Mouse (Mus musculus) midbrain, postnatal 0 days (tissue): ENCODE data around the gene Ccdc191. TPM values are rescaled to one million over a fixed set of nuclear protein-coding genes. Genes with fewer than 3 reads are reported as not detected.

Experiments used
- ATAC-seq: fragments of 200-750 bp; cut with Nextera tagmentation; 2 replicates; pipeline ENCODE4 v1.8.0; 2017; ENCODE audit warnings: moderate number of reproducible peaks, mild to moderate bottlenecking, moderate TSS enrichment, moderate library complexity; ENCODE audit not compliant: low FRiP score
- DNase-seq: peaks from one replicate; pipeline ENCODE4 v3.0.0-alpha.2; 2015; ENCODE audit warnings: low spot score
- H3K27ac ChIP-seq: fragments of 300-500 bp; sonication (generic); 2 replicates; pipeline ENCODE4 v1.5.1; 2014; ENCODE audit warnings: low read depth, mild to moderate bottlenecking, low read length, mixed read lengths
- H3K27me3 ChIP-seq: fragments of 300-500 bp; sonication (generic); 2 replicates; pipeline ENCODE4 v1.6.1; 2014; ENCODE audit warnings: low read length, control low read depth, mixed read lengths; ENCODE audit not compliant: insufficient read depth
- H3K36me3 ChIP-seq: fragments of 300-500 bp; sonication (generic); 2 replicates; pipeline ENCODE4 v1.6.1; 2014; ENCODE audit warnings: low read length, control low read depth, mixed read lengths; ENCODE audit not compliant: insufficient read depth
- H3K4me1 ChIP-seq: fragments of 300-500 bp; sonication (generic); 2 replicates; pipeline ENCODE4 v1.6.1; 2014; ENCODE audit warnings: mild to moderate bottlenecking, control low read depth, antibody characterized with exemption, low read length, mixed read lengths; ENCODE audit not compliant: insufficient read depth
- H3K4me2 ChIP-seq: fragments of 300-500 bp; sonication (generic); 2 replicates; pipeline ENCODE4 v1.6.1; 2014; ENCODE audit warnings: low read depth, mild to moderate bottlenecking, low read length, mixed read lengths; ENCODE audit not compliant: poor library complexity, severe bottlenecking
- H3K4me3 ChIP-seq: fragments of 300-500 bp; sonication (generic); 2 replicates; pipeline ENCODE4 v1.5.1; 2014; ENCODE audit warnings: low read depth, mild to moderate bottlenecking, low read length, moderate library complexity
- H3K9ac ChIP-seq: fragments of 300-500 bp; sonication (generic); replicated peaks from 2 replicates; pipeline ENCODE4 v1.6.1; 2014; ENCODE audit warnings: mild to moderate bottlenecking, low read length, moderate library complexity, mixed read lengths; ENCODE audit not compliant: poor library complexity, severe bottlenecking
- H3K9me3 ChIP-seq: fragments of 300-500 bp; sonication (generic); 2 replicates; pipeline ENCODE4 v1.6.1; 2016; ENCODE audit warnings: low read length, control low read depth
- CTCF ChIP-seq: IDR thresholded peaks from 2 replicates; pipeline ENCODE4 v1.5.1; 2016; ENCODE audit warnings: antibody characterized with exemption, mild to moderate bottlenecking
- WGBS: fragments of 180-500 bp; shearing (Covaris S2); extraction: QIAGEN DNeasy Blood & Tissue Kit; methylation state at CpG from one replicate; pipeline ENCODE4 v1.1.7; 2014; 5-methylcytosine and 5-hydroxymethylcytosine counted together
- polyA plus RNA-seq: library from polyadenylated mRNA; unstranded; fragments of >200 nt; fragmentation: Nextera tagmentation; extraction: Ambion mirVana; gene quantifications from 2 replicates; pipeline ENCODE4 v1.2.1, GENCODE M21; 2015
- total RNA-seq: library from RNA; depleted of rRNA; stranded (reverse); fragments of >200 nt; gene quantifications from 2 replicates; pipeline ENCODE4 v1.2.3, GENCODE M21; 2014

Ccdc191 gene
- total and polyA plus RNA-seq, 2 experiments from 2014 or later: 0.93 to 4.0 TPM

DNA sequence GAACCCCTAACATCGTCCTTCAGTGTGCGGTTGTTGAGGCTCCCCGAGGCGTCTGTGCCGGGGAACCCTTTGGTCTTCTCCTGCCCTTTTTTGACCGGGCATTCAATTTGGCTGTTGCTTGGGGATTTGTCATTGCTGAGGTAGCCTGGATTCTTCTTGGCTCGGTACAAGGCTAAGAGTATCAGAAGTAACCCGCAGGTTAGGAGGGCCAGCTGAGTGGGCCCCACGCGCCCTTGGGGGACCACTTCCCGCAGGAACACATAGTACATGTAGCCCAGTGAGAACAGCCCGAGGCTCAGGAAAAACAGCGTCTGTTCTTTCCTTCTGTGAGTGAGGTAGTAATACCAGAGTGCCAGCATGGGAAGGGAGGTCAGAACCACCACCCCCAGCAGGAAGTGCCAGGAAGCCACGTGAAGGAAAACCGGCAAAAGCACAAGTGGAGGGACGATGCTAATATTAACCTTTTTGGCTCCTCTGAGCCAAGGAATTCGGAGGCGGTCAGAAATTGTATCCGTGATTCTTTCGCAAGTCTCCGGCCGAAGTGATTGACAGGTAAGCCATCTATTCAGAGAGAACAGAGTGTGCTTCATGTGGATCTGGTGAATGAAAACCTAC lies 84.1 kb downstream of the Ccdc191 start:
- H3K4me2 ChIP-seq: no peak overlapping the region
- H3K4me1 ChIP-seq: no peaks in the 10 kb centered on the region
- no peak for TF ChIP-seq CTCF
- DNase-seq (no peak), ATAC-seq (no peak)
- H3K27me3 ChIP-seq: no peaks in the 10 kb centered on the region
- no peak overlapping the region for H3K9ac ChIP-seq
- H3K27ac ChIP-seq: no peak overlapping the region
- H3K9me3 ChIP-seq: no peaks in the 10 kb centered on the region
- 79% methylated on average over 22 of the region's 22 CpGs for WGBS
- H3K36me3 ChIP-seq: peaks cover 9% of the 10 kb centered on the region
- no peak overlapping the region for H3K4me3 ChIP-seq

GRCm38 (mm10) chr16:43979010-43979327 lies 89.4 kb downstream of the Ccdc191 start:
- Histone ChIP-seq H3K9me3 (no peaks in the 10 kb centered on the region), H3K4me1 (no peaks in the 10 kb centered on the region), H3K36me3 (no peaks in the 10 kb centered on the region), H3K4me2 (peak overlapping the region; percentile 96), H3K9ac (peak overlapping the region; percentile 70), H3K27ac (0 out of 2 replicates have a peak overlapping the region, but pooled peaks have one; percentile 26), H3K27me3 (no peaks in the 10 kb centered on the region), H3K4me3 (peak overlapping the region; percentile 88)
- DNase-seq: peak; percentile 5
- 18% methylated on average over 7 of the region's 7 CpGs for WGBS
- ATAC-seq: 0 out of 2 replicates have a peak, but pooled peaks have one; percentile 4
- no peak for TF ChIP-seq CTCF

DNA sequence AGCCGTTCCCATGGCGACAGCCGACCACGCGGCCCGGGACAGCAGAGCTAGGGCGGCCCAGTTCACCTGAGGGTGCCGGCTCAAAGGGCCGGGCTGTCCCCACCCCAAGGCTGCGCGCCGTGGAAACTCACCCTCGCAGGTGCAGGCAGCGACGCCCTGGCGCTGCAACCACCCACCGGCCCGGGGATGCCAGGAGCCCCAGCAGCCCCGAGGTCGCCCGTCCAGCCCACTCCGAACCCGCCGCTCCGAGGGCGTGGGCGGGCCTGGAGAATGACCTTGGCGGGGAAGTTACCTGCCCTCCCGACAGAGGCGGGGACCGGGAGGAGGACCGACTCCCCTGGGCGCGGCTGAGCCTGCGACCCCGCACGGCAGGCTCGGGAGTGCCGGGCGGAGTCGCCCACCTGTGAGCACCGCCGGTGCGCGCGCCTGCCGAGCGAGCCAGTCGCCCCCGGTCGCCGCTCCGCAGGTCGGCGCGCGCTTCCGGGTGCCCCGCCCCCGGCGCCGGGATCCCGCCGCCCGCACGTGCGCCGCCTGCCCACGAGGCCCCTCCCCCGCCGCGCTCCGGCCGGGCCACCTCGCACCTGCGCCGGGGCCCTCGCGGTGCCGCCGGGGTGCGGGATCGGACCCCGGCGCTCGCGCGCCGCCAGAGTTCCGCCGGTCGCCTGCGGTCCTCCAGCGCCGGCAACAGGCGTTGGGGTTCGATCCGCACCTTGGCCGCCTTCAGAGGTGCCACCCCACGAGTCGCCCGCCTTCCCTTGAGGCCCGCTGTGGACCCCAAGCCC lies 89.9 kb downstream of the Ccdc191 start, which contains the start of gene Zdhhc23:
TSS of gene Zdhhc23 (minus strand) at position 464 of the 782 bp plus-strand sequence.
- Histone ChIP-seq H3K27ac (0 out of 2 replicates have a peak within 1 kb of the TSS, but pooled peaks have one; percentile 26), H3K9me3 (no peaks in the 10 kb centered on the region), H3K27me3 (no peaks in the 10 kb centered on the region), H3K36me3 (no peaks in the 10 kb centered on the region), H3K4me2 (peak within 1 kb of the TSS; percentile 96), H3K4me3 (peak within 1 kb of the TSS; percentile 88), H3K9ac (peak within 1 kb of the TSS; percentile 70), H3K4me1 (no peaks in the 10 kb centered on the region)
- no peak for TF ChIP-seq CTCF
- no peak for DNase-seq
- ATAC-seq: peak; percentile 66
- 1% methylated on average over 88 of the region's 103 CpGs for WGBS

DNA sequence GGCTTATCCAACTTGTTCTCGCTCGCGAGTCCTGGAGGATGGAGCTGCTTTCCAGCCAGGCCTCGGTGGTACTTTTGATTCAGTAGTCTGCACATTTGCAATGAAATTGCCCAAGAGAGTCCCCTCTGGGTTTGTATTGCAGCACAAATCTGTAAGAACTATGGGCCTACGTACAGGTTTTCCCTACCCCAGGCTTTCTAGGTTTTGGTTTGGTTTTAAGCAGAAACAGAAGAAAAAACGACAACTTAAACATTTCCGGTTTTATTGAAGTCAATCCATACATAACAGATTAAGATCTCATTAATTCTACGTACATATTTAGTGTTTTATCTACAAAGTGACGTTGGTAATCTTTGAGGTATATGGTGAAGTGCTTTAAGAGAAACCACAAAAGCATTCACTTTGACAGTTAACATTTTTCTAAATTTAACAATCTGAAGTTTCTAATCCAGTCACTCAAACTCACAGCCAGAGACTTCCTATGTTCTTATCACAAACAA lies 90.6 kb downstream of the Ccdc191 start:
- Histone ChIP-seq H3K9ac (peak overlapping the region; percentile 70), H3K9me3 (no peaks in the 10 kb centered on the region), H3K36me3 (no peaks in the 10 kb centered on the region), H3K4me2 (peak overlapping the region; percentile 96), H3K4me3 (peak overlapping the region; percentile 88), H3K27me3 (no peaks in the 10 kb centered on the region), H3K27ac (no peak overlapping the region), H3K4me1 (no peaks in the 10 kb centered on the region)
- DNase-seq (no peak), ATAC-seq (no peak)
- TF ChIP-seq CTCF: no peak
- WGBS: 20% methylated on average over 9 of the region's 9 CpGs

DNA sequence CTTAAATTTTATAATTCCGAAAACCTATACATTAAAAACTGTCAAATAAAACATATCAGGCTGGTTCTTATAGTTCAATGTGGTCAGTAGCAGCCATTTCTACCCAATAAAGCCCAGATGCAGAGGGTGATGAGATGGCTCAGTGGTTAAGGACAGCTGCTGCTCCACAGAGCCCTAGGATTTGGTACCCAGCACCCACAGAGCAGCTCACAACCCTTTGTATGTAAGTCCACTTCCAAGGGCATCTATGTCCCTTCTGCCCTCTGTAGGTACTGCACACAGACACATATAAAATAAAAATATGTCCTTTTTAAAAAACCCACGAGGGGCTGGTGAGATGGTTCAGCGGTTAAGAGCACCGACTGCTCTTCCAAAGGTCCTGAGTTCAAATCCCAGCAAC lies 96.7 kb downstream of the Ccdc191 start:
- Histone ChIP-seq H3K27me3 (no peaks in the 10 kb centered on the region), H3K4me3 (no peak overlapping the region), H3K4me1 (no peaks in the 10 kb centered on the region), H3K9me3 (no peaks in the 10 kb centered on the region), H3K9ac (no peak overlapping the region), H3K4me2 (no peak overlapping the region), H3K27ac (no peak overlapping the region), H3K36me3 (no peaks in the 10 kb centered on the region)
- no peak for DNase-seq
- ATAC-seq: no peak
- 93% methylated on average over 4 of the region's 4 CpGs for whole genome bisulfite sequencing
- TF ChIP-seq CTCF: no peak

DNA sequence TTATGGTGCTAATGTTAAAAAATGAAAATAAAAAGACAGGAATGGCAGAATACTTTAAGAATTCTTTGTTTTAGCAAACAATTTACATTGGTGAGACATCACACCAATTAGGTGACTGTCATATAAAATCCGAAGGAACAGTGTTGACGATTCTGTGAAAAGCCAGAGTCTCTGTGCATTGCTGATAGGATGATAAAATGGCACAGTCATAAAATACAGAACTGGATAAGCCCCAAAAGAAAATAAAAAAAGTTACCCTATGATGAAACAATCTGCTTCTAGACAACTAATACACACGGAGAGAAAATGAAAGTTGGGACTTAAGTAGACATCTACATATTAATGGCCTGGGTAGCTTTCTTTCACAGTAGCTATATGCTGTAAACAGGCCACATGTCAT lies 105.0 kb downstream of the Ccdc191 start:
- no peak for DNase-seq

More for the DNA sequence above, 105.0 kb downstream of the Ccdc191 start:
- no peak overlapping the region for H3K9ac ChIP-seq
- TF ChIP-seq CTCF: no peak
- no peak overlapping the region for H3K4me3 ChIP-seq
- H3K27me3 ChIP-seq: no peaks in the 10 kb centered on the region
- H3K9me3 ChIP-seq: no peaks in the 10 kb centered on the region
- no peaks in the 10 kb centered on the region for H3K36me3 ChIP-seq
- no peak overlapping the region for H3K27ac ChIP-seq
- H3K4me1 ChIP-seq: no peaks in the 10 kb centered on the region
- 84% methylated on average over 3 of the region's 3 CpGs for WGBS
- no peak overlapping the region for H3K4me2 ChIP-seq
- no peak for ATAC-seq
